Mouse (Mus musculus): ENCODE measurements around the gene Dpp7. TPM values are rescaled to one million over a fixed set of nuclear protein-coding genes. Genes with fewer than 3 reads are reported as not detected.

Dpp7 gene
- total and polyA plus RNA-seq, 2 experiments from 2014 or later: 4.6 to 13.2 TPM

DNA sequence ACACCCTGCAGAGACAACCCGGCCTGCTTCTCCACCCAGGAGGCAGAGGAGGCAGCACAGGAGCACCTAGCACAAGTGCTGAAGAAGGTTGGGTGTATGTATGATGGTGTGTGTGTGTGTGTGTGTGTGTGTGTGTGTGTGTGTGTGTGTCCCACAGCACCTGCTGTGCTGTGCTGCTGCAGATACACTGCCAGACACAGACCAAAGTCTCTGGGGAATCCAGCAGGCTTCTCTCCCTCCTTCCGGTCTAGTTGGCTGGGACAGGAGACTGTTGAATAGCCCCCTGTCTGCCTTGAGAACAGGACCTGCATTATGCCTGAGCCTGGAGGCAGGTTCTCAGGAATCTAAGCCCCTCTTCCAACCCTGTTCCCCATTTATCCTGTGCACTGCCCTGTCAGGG is 17.3 kb upstream of the Dpp7 start:
- TF ChIP-seq CTCF (IDR thresholded peaks at IDR 0.05; ENCODE audit: low read depth) (no peak), EP300 (IDR thresholded peaks at IDR 0.05; ENCODE audit: low read depth) (no peak)
- peak overlapping the region; percentile 99 for H3K4me2 ChIP-seq (ENCODE audit: low read depth, low read length)
- peaks cover 17% of the 10 kb centered on the region for H3K4me1 ChIP-seq (ENCODE audit: control insufficient read depth, insufficient read depth)
- H3K27me3 ChIP-seq (ENCODE audit: control insufficient read depth, insufficient read depth, low read length): no peaks in the 10 kb centered on the region
- peak overlapping the region; percentile 74 for H3K4me3 ChIP-seq (ENCODE audit: low read depth, low read length)
- 49% methylated on average over 2 of the region's 2 CpGs for WGBS
- DNase-seq (ENCODE audit: low spot score) (no peak), ATAC-seq (ENCODE audit: insufficient read depth, low read depth) (no peak)
- no peak overlapping the region for H3K27ac ChIP-seq (ENCODE audit: low read depth)
- no peaks in the 10 kb centered on the region for H3K9me3 ChIP-seq (replicated peaks; ENCODE audit: control insufficient read depth, low read length)
- 0 out of 2 replicates have a peak overlapping the region, but pooled peaks have one; percentile 6 for H3K9ac ChIP-seq (replicated peaks; ENCODE audit: low read depth, low read length)
- H3K36me3 ChIP-seq (replicated peaks; ENCODE audit: control insufficient read depth, insufficient read depth, low read length): peaks cover 29% of the 10 kb centered on the region

DNA sequence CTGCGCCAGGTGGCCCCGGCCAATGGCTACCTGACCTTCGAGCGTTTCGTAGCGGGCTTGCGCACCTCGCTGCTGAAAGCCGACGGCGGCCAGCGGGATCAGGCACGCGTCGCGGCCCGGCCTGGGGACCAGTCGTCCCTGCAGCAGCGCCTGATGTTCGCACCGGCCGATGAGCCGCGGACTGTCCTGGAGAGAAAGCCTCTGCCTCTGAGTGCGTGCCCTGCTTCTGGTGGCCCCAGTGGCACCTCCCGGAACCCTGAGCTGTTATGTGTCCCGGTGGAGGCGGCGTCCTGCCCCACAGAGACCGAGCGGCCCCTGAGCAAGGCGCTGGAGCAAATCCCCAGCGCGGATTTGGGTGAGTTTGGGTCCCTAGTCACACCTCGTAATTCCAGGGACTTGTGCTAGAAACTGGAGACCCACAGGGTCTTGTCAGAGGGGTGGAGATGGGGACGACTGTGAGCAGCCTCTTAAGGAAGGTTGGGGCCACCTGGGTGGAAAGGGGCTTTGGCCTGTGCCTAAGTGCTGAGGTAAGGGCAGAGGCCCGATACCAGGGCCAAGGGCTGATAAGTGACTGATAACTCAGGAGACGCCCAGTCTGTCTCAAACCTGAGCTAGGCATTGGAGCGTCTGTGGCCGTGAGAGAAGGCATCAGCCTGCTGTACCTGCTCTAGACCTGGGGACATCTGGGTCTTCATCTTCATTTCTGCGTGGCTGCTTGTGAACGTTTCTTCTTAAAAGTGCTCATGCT is 16.7 kb upstream of the Dpp7 start:
- Histone ChIP-seq H3K9me3 (replicated peaks; ENCODE audit: control insufficient read depth, low read length) (no peaks in the 10 kb centered on the region), H3K4me3 (ENCODE audit: low read depth, low read length) (peak overlapping the region; percentile 74), H3K4me2 (ENCODE audit: low read depth, low read length) (peak overlapping the region; percentile 99), H3K27ac (ENCODE audit: low read depth) (no peak overlapping the region), H3K9ac (replicated peaks; ENCODE audit: low read depth, low read length) (peak overlapping the region; percentile 47; the same call in 1 of the 2 replicates), H3K36me3 (replicated peaks; ENCODE audit: control insufficient read depth, insufficient read depth, low read length) (peaks cover 23% of the 10 kb centered on the region; the same call in 1 of the 2 replicates), H3K4me1 (ENCODE audit: control insufficient read depth, insufficient read depth) (peaks cover 17% of the 10 kb centered on the region), H3K27me3 (ENCODE audit: control insufficient read depth, insufficient read depth, low read length) (no peaks in the 10 kb centered on the region)
- 2% methylated on average over 42 of the region's 42 CpGs for WGBS
- no peak for TF ChIP-seq CTCF (IDR thresholded peaks at IDR 0.05; ENCODE audit: low read depth)
- no peak for TF ChIP-seq EP300 (IDR thresholded peaks at IDR 0.05; ENCODE audit: low read depth)
- DNase-seq (ENCODE audit: low spot score) (no peak), ATAC-seq (ENCODE audit: insufficient read depth, low read depth) (no peak)

DNA sequence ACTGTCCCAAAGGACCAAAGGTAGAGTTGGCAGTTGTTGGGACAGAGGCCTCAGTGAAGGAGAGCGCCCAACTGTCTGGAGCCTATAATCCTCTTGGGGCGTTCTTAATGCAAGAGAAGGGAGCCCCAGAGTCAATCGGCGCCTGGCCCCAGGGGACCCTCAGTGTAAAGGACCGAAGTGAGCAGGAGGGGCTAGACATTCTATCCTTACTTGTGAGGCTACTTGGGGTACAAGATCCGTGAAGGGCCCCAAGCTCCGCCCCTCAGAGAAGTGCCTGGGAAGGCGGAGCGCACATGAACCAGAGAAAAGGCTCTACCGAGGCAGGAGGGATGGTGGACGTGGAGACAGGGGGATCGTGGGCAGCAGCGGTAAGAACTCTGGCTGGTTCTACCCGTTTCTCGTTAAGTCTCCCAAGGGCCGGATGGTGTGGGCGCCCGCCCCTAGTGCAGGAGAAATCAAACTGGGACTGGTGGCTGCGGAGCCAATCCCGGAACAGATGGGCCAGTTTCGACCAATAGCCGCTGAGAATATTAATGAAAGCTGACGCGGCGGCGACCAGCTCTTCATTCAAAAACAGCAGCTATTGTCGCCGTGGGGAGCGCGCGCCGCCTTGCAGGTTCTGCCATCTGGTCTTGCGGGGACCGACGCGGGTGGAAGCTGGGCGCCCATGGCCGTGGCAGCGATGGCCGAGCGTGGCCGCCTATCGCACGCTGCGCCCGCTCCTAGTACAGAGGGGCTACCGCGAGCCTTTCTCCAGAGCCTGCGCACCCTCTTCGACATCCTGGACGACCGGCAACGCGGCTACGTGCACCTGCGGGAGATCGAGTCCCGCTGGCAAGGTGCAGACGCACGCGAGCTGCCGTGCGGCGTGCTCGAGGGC is 15.8 kb upstream of the Dpp7 start, which contains the start of gene Sapcd2:
TSS of gene Sapcd2 (plus strand) at position 558 of the 880 bp plus-strand sequence.
- Histone ChIP-seq H3K4me1 (ENCODE audit: control insufficient read depth, insufficient read depth) (peaks cover 17% of the 10 kb centered on the region), H3K9me3 (replicated peaks; ENCODE audit: control insufficient read depth, low read length) (no peaks in the 10 kb centered on the region), H3K9ac (replicated peaks; ENCODE audit: low read depth, low read length) (peak within 1 kb of the TSS; percentile 47; the same call in 1 of the 2 replicates), H3K27ac (ENCODE audit: low read depth) (no peak within 1 kb of the TSS), H3K36me3 (replicated peaks; ENCODE audit: control insufficient read depth, insufficient read depth, low read length) (peaks cover 17% of the 10 kb centered on the region; the same call in 1 of the 2 replicates), H3K4me3 (ENCODE audit: low read depth, low read length) (peak within 1 kb of the TSS; percentile 74), H3K4me2 (ENCODE audit: low read depth, low read length) (peak within 1 kb of the TSS; percentile 99), H3K27me3 (ENCODE audit: control insufficient read depth, insufficient read depth, low read length) (peaks cover 3% of the 10 kb centered on the region; the same call in 1 of the 2 replicates)
- peak; percentile 86 for DNase-seq (ENCODE audit: low spot score)
- WGBS: 2% methylated on average over 65 of the region's 65 CpGs
- no peak for TF ChIP-seq CTCF (IDR thresholded peaks at IDR 0.05; ENCODE audit: low read depth)
- TF ChIP-seq EP300 (IDR thresholded peaks at IDR 0.05; ENCODE audit: low read depth): no peak
- peak; percentile 91 for ATAC-seq (ENCODE audit: insufficient read depth, low read depth)

DNA sequence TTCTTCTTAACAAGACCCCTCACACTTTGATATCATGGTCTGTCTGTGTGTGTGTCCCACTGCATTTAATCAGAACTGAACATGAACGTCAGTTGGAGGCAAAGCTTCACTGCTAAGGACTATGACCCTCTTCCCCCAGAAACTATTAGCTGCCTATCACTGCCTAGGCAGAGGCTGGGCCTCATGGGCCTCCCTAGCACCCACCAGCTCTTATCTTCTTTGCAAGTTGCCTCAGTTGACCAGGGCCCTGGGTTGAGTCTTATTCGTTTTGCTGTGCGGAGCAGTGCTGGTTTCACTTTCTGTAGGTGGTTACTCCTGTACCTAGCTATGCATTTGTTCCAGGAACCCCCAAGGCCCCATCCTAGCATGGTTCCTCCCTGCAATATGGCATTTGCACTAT is 13.8 kb upstream of the Dpp7 start:
- Histone ChIP-seq H3K4me2 (ENCODE audit: low read depth, low read length) (no peak overlapping the region), H3K36me3 (replicated peaks; ENCODE audit: control insufficient read depth, insufficient read depth, low read length) (peaks cover 2% of the 10 kb centered on the region; the same call in 1 of the 2 replicates), H3K9ac (replicated peaks; ENCODE audit: low read depth, low read length) (no peak overlapping the region), H3K27me3 (ENCODE audit: control insufficient read depth, insufficient read depth, low read length) (peaks cover 6% of the 10 kb centered on the region; the same call in 1 of the 2 replicates), H3K27ac (ENCODE audit: low read depth) (no peak overlapping the region), H3K9me3 (replicated peaks; ENCODE audit: control insufficient read depth, low read length) (no peaks in the 10 kb centered on the region), H3K4me1 (ENCODE audit: control insufficient read depth, insufficient read depth) (peaks cover 24% of the 10 kb centered on the region), H3K4me3 (ENCODE audit: low read depth, low read length) (no peak overlapping the region)
- DNase-seq (ENCODE audit: low spot score) (no peak), ATAC-seq (ENCODE audit: insufficient read depth, low read depth) (no peak)
- 79% methylated on average over 3 of the region's 3 CpGs for WGBS
- TF ChIP-seq CTCF (IDR thresholded peaks at IDR 0.05; ENCODE audit: low read depth): no peak
- no peak for TF ChIP-seq EP300 (IDR thresholded peaks at IDR 0.05; ENCODE audit: low read depth)

DNA sequence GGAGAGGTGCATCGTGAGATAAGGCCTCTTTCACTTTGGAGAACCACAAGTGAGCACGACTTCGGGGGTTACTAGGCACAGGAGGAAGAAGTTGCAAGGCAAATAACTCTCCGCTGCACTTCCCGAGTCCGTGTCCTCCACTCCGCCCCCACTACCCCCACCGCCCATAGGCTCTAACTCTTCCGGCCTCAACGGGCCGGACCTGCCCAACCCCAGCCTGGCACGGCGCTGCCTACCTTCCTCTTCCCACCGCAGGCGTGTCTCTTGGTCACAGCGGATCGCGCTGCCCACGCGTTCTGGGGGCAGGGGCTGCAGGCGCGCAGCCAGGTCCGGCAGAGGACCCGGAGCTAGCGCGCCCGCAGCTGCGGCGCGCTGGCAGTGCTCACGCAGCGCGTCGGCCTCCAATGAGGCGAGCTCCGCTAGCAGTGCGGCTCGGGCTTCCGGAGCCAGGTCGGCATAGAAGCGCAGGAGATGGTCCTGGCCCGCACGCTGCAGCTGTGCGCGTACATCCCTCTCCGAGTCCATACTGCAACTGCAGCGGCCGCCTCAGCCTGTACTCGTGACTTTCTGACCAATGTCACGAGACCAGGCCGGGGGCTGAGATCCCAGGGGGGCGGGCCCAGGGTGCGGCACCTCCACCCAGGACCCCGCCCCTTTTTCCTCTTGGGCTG is 9.1 kb upstream of the Dpp7 start, which contains the start of gene Uap1l1:
TSS of gene Uap1l1 (minus strand) at position 592 of the 671 bp plus-strand sequence.
- peaks cover 6% of the 10 kb centered on the region; the same call in 1 of the 2 replicates for H3K27me3 ChIP-seq (ENCODE audit: control insufficient read depth, insufficient read depth, low read length)
- peaks cover 12% of the 10 kb centered on the region for H3K4me1 ChIP-seq (ENCODE audit: control insufficient read depth, insufficient read depth)
- peak within 1 kb of the TSS; percentile 78 for H3K4me3 ChIP-seq (ENCODE audit: low read depth, low read length)
- no peak for TF ChIP-seq EP300 (IDR thresholded peaks at IDR 0.05; ENCODE audit: low read depth)
- TF ChIP-seq CTCF (IDR thresholded peaks at IDR 0.05; ENCODE audit: low read depth): no peak
- peak within 1 kb of the TSS; percentile 100 for H3K4me2 ChIP-seq (ENCODE audit: low read depth, low read length)
- peak within 1 kb of the TSS; percentile 57 for H3K9ac ChIP-seq (replicated peaks; ENCODE audit: low read depth, low read length)
- 0 out of 2 replicates have a peak, but pooled peaks cover 12% of the 10 kb centered on the region for H3K36me3 ChIP-seq (replicated peaks; ENCODE audit: control insufficient read depth, insufficient read depth, low read length)
- H3K9me3 ChIP-seq (replicated peaks; ENCODE audit: control insufficient read depth, low read length): no peaks in the 10 kb centered on the region
- under 1% methylated on average over 53 of the region's 54 CpGs for WGBS
- DNase-seq (ENCODE audit: low spot score) (peak; percentile 64), ATAC-seq (ENCODE audit: insufficient read depth, low read depth) (peak; percentile 88)
- H3K27ac ChIP-seq (ENCODE audit: low read depth): no peak within 1 kb of the TSS

Measured in heart, postnatal 0 days (tissue).